Mouse (Mus musculus): ENCODE results near the gene Chst4.

GRCm38 (mm10) chr8:110022768-110023344 is 16.7 kb downstream of the Chst4 start:
- TF ChIP-seq CTCF (IDR thresholded peaks at IDR 0.05; ENCODE audit: low read depth): no peak
- TF ChIP-seq EP300 (IDR thresholded peaks at IDR 0.05; ENCODE audit: low read depth): no peak
